Mouse (Mus musculus): ENCODE results near the gene Ppp1r12b. TPM values are rescaled to one million over a fixed set of nuclear protein-coding genes. Genes with fewer than 3 reads are reported as not detected.
A peak's percentile ranks its signal among the peaks of the same experiment; 100 is the strongest.

Ppp1r12b gene
- polyA plus RNA-seq, 1 experiment, result 16.0 TPM

- Histone ChIP-seq H3K27ac (ENCODE audit: control insufficient read depth, insufficient read depth, low read length) (peak overlapping the region; percentile 64; the same call in 1 of the 2 replicates), H3K4me1 (replicated peaks; ENCODE audit: control insufficient read depth, insufficient read depth, low read length) (peaks cover 6% of the 10 kb centered on the region; the same call in 1 of the 2 replicates), H3K27me3 (ENCODE audit: control insufficient read depth, insufficient read depth, low read length) (no peaks in the 10 kb centered on the region), H3K4me3 (ENCODE audit: control insufficient read depth, insufficient read depth, low read length) (peak overlapping the region; percentile 82), H3K36me3 (ENCODE audit: control insufficient read depth, insufficient read depth, low read length) (no peaks in the 10 kb centered on the region)
- no peak for DNase-seq
- TF ChIP-seq CTCF (IDR thresholded peaks at IDR 0.05; ENCODE audit: borderline replicate concordance, control insufficient read depth, extremely low read depth, insufficient read depth, low read length, poor library complexity), result no peak
- TF ChIP-seq POLR2A (IDR thresholded peaks at IDR 0.05; ENCODE audit: control insufficient read depth, extremely low read depth, insufficient read depth, low read length, poor library complexity), result no peak
- WGBS, result 7% methylated on average over 16 of the region's 16 CpGs
Observed at GRCm38 (mm10) chr1:134955050-134955636, 599 bp downstream of the Ppp1r12b start.

GRCm38 (mm10) chr1:134949946-134950345 is 5.8 kb downstream of the Ppp1r12b start:
- H3K27ac ChIP-seq (ENCODE audit: control insufficient read depth, insufficient read depth, low read length), result no peak overlapping the region
- WGBS, result 98% methylated on average over 3 of the region's 3 CpGs
- H3K36me3 ChIP-seq (ENCODE audit: control insufficient read depth, insufficient read depth, low read length), result no peaks in the 10 kb centered on the region; the same call in 1 of the 2 replicates
- DNase-seq, result no peak
- no peak for TF ChIP-seq CTCF (IDR thresholded peaks at IDR 0.05; ENCODE audit: borderline replicate concordance, control insufficient read depth, extremely low read depth, insufficient read depth, low read length, poor library complexity)
- no peak for TF ChIP-seq POLR2A (IDR thresholded peaks at IDR 0.05; ENCODE audit: control insufficient read depth, extremely low read depth, insufficient read depth, low read length, poor library complexity)
- no peaks in the 10 kb centered on the region for H3K27me3 ChIP-seq (ENCODE audit: control insufficient read depth, insufficient read depth, low read length)
- no peak overlapping the region for H3K4me3 ChIP-seq (ENCODE audit: control insufficient read depth, insufficient read depth, low read length)
- H3K4me1 ChIP-seq (replicated peaks; ENCODE audit: control insufficient read depth, insufficient read depth, low read length), result peaks cover 3% of the 10 kb centered on the region; the same call in 1 of the 2 replicates

GRCm38 (mm10) chr1:134947590-134947989 is 8.2 kb downstream of the Ppp1r12b start:
- Histone ChIP-seq H3K27me3 (ENCODE audit: control insufficient read depth, insufficient read depth, low read length) (no peaks in the 10 kb centered on the region), H3K27ac (ENCODE audit: control insufficient read depth, insufficient read depth, low read length) (no peak overlapping the region), H3K36me3 (ENCODE audit: control insufficient read depth, insufficient read depth, low read length) (no peaks in the 10 kb centered on the region; the same call in 1 of the 2 replicates), H3K4me3 (ENCODE audit: control insufficient read depth, insufficient read depth, low read length) (no peak overlapping the region), H3K4me1 (replicated peaks; ENCODE audit: control insufficient read depth, insufficient read depth, low read length) (no peaks in the 10 kb centered on the region)
- 97% methylated on average over 7 of the region's 7 CpGs for WGBS
- DNase-seq, result no peak
- TF ChIP-seq POLR2A (IDR thresholded peaks at IDR 0.05; ENCODE audit: control insufficient read depth, extremely low read depth, insufficient read depth, low read length, poor library complexity) (no peak), CTCF (IDR thresholded peaks at IDR 0.05; ENCODE audit: borderline replicate concordance, control insufficient read depth, extremely low read depth, insufficient read depth, low read length, poor library complexity) (no peak)

GRCm38 (mm10) chr1:134942898-134943297 is 12.8 kb downstream of the Ppp1r12b start:
- H3K27me3 ChIP-seq (ENCODE audit: control insufficient read depth, insufficient read depth, low read length), result no peaks in the 10 kb centered on the region
- H3K4me1 ChIP-seq (replicated peaks; ENCODE audit: control insufficient read depth, insufficient read depth, low read length), result no peaks in the 10 kb centered on the region
- H3K36me3 ChIP-seq (ENCODE audit: control insufficient read depth, insufficient read depth, low read length), result no peaks in the 10 kb centered on the region
- H3K27ac ChIP-seq (ENCODE audit: control insufficient read depth, insufficient read depth, low read length), result no peak overlapping the region
- TF ChIP-seq CTCF (IDR thresholded peaks at IDR 0.05; ENCODE audit: borderline replicate concordance, control insufficient read depth, extremely low read depth, insufficient read depth, low read length, poor library complexity), result no peak
- no peak for TF ChIP-seq POLR2A (IDR thresholded peaks at IDR 0.05; ENCODE audit: control insufficient read depth, extremely low read depth, insufficient read depth, low read length, poor library complexity)
- DNase-seq, result no peak
- no peak overlapping the region for H3K4me3 ChIP-seq (ENCODE audit: control insufficient read depth, insufficient read depth, low read length)
- 94% methylated on average over 2 of the region's 2 CpGs for WGBS

- Histone ChIP-seq H3K27me3 (ENCODE audit: control insufficient read depth, insufficient read depth, low read length) (no peaks in the 10 kb centered on the region), H3K27ac (ENCODE audit: control insufficient read depth, insufficient read depth, low read length) (no peak overlapping the region), H3K36me3 (ENCODE audit: control insufficient read depth, insufficient read depth, low read length) (no peaks in the 10 kb centered on the region), H3K4me3 (ENCODE audit: control insufficient read depth, insufficient read depth, low read length) (no peak overlapping the region), H3K4me1 (replicated peaks; ENCODE audit: control insufficient read depth, insufficient read depth, low read length) (no peaks in the 10 kb centered on the region)
- no peak for DNase-seq
- TF ChIP-seq POLR2A (IDR thresholded peaks at IDR 0.05; ENCODE audit: control insufficient read depth, extremely low read depth, insufficient read depth, low read length, poor library complexity), result no peak
- no peak for TF ChIP-seq CTCF (IDR thresholded peaks at IDR 0.05; ENCODE audit: borderline replicate concordance, control insufficient read depth, extremely low read depth, insufficient read depth, low read length, poor library complexity)
- WGBS, result 86% methylated on average over 4 of the region's 4 CpGs
Observed at GRCm38 (mm10) chr1:134940863-134941262, 14.9 kb downstream of the Ppp1r12b start.

- no peak for DNase-seq
- H3K27me3 ChIP-seq (ENCODE audit: control insufficient read depth, insufficient read depth, low read length), result no peaks in the 10 kb centered on the region
- no peak overlapping the region for H3K4me3 ChIP-seq (ENCODE audit: control insufficient read depth, insufficient read depth, low read length)
- H3K4me1 ChIP-seq (replicated peaks; ENCODE audit: control insufficient read depth, insufficient read depth, low read length), result no peaks in the 10 kb centered on the region
- no peak for TF ChIP-seq CTCF (IDR thresholded peaks at IDR 0.05; ENCODE audit: borderline replicate concordance, control insufficient read depth, extremely low read depth, insufficient read depth, low read length, poor library complexity)
- WGBS, result 92% methylated on average over 1 of the region's 1 CpGs
- H3K27ac ChIP-seq (ENCODE audit: control insufficient read depth, insufficient read depth, low read length), result no peak overlapping the region
- no peaks in the 10 kb centered on the region for H3K36me3 ChIP-seq (ENCODE audit: control insufficient read depth, insufficient read depth, low read length)
Observed at GRCm38 (mm10) chr1:134938233-134938632, 17.5 kb downstream of the Ppp1r12b start.

GRCm38 (mm10) chr1:134936335-134936734 is 19.4 kb downstream of the Ppp1r12b start:
- TF ChIP-seq CTCF (IDR thresholded peaks at IDR 0.05; ENCODE audit: borderline replicate concordance, control insufficient read depth, extremely low read depth, insufficient read depth, low read length, poor library complexity) (no peak), POLR2A (IDR thresholded peaks at IDR 0.05; ENCODE audit: control insufficient read depth, extremely low read depth, insufficient read depth, low read length, poor library complexity) (no peak)
- Histone ChIP-seq H3K4me3 (ENCODE audit: control insufficient read depth, insufficient read depth, low read length) (no peak overlapping the region), H3K27me3 (ENCODE audit: control insufficient read depth, insufficient read depth, low read length) (no peaks in the 10 kb centered on the region), H3K36me3 (ENCODE audit: control insufficient read depth, insufficient read depth, low read length) (no peaks in the 10 kb centered on the region), H3K4me1 (replicated peaks; ENCODE audit: control insufficient read depth, insufficient read depth, low read length) (no peaks in the 10 kb centered on the region), H3K27ac (ENCODE audit: control insufficient read depth, insufficient read depth, low read length) (no peak overlapping the region)
- no peak for DNase-seq
- 90% methylated on average over 6 of the region's 6 CpGs for WGBS
